Mouse (Mus musculus): ENCODE results near the gene Smg7.

- TF ChIP-seq CTCF (IDR thresholded peaks at IDR 0.05; ENCODE audit: low read depth, low read length) (no peak), POLR2A (IDR thresholded peaks at IDR 0.05; ENCODE audit: insufficient read depth, low read length) (no peak), EP300 (IDR thresholded peaks at IDR 0.05; ENCODE audit: insufficient read depth, low read depth, low read length) (no peak)
Observed at GRCm38 (mm10) chr1:152844634-152845033, 57.8 kb downstream of the Smg7 start.

Data from ES-Bruce4 (cell line).